Mouse (Mus musculus): Measurements from ENCODE around the gene B4galt5. TPM values are rescaled to one million over a fixed set of nuclear protein-coding genes. Genes with fewer than 3 reads are reported as not detected.
A peak's percentile ranks its signal among the peaks of the same experiment; 100 is the strongest.

B4galt5 gene
- total RNA-seq, 2 experiments from 2014 or later: 10.0 to 13.5 TPM

DNA sequence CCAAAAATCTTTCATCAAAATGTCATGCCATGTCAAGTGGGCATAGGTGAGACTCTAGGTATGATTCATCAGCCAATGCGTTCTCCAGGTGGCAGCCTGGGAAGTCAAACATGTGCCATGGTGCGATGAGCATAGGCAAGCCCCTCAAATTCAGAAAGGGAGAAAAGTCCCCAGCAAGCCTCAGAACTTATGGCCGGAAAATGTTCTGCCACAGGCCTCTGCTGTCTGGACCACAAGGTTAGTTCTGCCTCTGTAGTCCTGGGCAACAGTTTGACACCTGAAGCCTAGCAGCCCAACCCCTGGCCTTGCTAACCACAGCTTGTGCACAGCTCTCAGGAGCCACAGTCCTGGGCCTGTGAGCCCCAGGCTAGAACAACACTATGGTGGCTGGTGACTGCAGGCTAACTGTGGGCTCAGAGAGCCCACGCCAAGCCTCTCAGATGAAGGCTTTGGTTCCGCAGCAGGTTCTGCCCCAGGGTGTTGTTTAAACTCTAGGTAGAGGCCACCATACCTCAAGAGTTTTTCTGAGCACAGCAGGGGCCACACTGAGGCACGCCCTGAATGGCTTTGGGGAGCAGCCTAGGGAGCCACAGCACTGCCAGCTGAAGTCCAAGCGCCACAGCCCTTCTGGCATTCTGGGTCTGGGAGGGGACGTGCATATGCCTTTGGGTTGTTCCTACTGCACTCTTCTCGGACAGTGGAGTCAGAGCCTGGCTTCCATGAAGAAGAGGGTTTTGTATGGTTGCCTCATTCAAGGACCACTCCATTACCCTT lies 14.5 kb upstream of the B4galt5 start:
- intact Hi-C loops (cut with DNase I): no loop called here
- no peak for DNase-seq

DNA sequence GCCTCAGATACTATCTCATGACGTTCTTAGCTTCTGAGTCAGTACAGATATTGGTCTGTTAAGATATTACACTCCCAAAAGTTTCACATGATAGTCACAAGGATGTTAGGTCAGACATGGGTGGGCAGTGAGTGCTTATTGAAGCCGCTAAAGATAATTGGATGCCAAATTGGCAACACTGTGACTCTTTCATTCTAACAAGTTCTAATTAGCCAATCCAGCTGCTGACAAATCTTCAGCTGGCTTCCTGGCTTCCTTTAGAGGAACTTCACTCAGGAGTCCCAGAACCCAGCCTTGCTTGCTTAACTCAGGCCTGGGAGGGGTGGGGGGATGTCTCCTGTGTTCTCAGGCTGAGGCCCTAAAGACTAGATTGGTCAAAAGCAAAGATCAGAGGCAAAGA lies 9.5 kb upstream of the B4galt5 start:
- DNase-seq: peak in 1 of 2 experiments; percentile 45

DNA sequence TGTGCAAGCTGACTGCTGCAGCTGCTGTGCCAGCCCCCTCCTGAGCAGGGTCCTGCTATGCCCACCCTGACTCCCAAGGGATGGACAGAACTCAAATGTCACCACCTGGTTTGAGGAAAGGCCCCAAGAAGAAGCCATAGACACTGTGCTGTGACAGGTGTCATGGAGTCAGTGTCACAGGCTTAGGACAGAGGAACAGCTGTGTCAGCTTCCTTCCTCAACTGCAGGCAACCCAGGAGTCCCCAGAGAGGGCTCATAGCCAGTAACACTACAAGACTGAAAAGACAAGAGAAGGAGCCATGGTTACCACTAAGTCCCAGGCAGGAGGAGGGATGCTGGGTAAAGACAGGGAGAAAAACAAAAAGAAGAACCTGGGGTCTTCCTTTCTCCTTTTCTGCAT lies 7.9 kb upstream of the B4galt5 start:
- no peak for DNase-seq
- intact Hi-C loops (cut with DNase I): no loop called here

More for the DNA sequence above, 9.5 kb upstream of the B4galt5 start:
- intact Hi-C loops (cut with DNase I): no loop called here

DNA sequence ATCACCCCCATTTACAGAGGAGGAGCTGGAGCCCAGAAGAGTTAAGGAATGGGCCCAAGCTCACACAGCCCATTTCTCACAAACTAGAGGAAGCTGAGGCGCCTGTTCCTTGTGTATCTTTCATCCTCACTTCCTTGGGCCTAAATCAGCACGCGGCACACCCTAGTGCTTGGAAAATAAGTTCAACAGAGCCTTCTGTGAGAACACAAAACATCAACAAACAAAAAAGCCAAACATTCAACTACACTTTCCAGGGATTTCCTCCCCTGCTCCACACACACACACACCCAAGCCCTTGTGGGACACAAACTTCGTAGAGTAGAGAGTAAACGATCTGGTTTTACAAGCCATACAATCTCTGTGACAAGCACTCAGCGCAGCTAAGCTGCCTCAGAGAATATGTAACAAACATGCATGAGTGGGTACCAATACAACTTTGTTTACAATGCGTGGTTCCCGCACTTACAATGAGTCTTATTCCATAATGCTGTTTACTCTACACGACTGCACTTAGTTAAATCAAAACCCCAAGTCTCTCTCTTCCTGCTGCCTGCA lies 5.7 kb upstream of the B4galt5 start:
- no peak for DNase-seq
- intact Hi-C loops (cut with DNase I): loop anchor here (2.0 kb wide), 1 partner anchor 26 kb away; no protein-coding TSS in a partner anchor

DNA sequence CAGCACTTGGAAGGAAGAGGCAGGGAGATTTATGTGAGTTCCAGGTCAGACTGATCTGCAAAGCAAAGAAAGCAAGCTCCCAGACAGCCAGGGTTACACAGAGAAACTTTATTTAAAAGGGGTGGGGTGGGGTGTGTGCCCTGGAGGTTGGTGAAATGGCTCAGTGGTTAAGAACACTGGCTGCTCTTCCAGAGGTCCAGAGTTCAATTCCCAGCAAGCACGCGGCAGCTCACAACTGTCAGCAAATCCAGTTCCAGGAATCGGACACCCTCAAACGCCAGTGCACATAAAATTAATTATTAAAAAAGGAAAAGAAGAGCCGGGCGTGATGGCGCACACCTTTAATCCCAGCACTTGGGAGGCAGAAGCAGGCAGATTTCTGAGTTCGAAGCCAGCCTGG lies 5.1 kb upstream of the B4galt5 start:
- intact Hi-C loops (cut with DNase I): loop anchor here (2.0 kb wide), 1 partner anchor 27 kb away; no protein-coding TSS in a partner anchor
- DNase-seq: no peak

DNA sequence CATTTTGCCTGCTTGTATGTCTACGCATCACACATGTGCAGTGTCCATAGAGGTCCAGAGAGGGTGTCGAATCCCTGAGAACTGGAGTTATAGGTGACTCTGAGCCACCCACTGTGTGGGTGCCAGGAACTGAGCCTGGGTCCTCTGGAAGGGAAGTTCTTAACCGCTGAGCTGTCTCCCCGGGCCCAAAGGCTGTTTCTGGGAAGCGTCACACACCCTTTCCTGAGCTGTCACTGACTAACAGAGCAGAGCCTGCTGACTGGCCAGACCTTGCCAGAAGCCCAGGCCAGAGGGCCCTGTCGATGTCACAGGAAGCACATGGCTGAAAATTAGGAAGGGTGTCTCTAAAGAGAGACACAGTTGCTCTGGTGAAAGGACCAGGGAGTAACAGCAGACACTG lies 3.5 kb upstream of the B4galt5 start:
- intact Hi-C loops (cut with DNase I): no loop called here
- peak in 1 of 2 experiments; percentile 38 for DNase-seq

DNA sequence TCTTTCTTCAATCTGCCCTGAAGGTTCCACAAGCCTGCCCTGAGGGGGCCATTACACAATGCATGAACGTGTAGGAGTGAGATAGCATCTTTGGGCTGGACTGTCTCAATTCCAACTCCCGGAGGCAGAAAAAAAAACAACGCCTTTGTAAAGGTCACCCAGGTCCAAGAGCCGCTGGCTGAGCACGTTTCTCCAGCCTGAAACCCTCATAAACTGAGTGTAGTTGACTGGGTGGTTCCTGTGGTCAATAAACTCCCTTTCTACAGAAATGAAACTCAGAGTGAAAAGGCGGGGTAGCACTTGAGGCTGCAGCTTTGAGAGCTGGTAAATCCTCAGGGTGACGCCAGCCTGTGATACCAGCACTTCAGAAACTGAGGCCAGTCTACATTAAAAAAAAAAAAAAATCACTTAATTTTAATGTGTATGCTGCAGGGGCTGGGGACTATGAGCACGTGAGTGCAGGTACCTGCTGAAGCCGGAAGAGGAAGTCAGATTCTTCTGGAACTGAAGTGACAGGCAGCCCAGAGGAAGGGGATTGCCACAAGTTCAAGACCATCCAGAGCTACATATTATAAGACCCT lies 2.5 kb upstream of the B4galt5 start:
- DNase-seq: no peak
- intact Hi-C loops (cut with DNase I): loop anchor here (2.0 kb wide), 1 partner anchor 71 kb away; no protein-coding TSS in a partner anchor

DNA sequence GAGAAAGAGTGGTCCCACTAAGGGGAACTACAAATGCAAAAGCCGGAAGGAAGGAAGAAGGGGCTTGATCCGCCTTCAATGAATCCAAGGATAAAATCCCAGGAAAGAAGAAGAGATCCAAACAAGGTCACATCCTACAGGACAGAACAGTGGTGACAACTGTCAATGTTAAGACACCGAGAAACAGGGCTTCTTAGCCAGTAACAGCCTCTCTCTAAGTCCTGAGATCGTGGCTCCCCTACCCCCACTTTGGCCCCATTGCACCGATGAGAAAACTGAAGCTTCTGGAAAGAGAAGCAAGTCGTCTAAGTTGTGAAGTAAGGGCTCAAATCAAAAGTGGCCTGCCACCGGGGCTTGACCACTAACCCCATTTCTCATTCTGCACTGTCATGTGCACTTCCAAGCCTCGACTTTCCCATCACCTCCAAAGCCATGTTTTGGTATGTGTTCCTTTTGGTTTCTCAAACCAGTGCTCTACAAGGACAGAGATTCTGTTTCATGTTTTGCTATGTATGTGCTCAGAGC lies 1.2 kb upstream of the B4galt5 start:
- intact Hi-C loops (cut with DNase I): loop anchor here (2.0 kb wide), 1 partner anchor 69 kb away; no protein-coding TSS in a partner anchor
- DNase-seq: no peak

DNA sequence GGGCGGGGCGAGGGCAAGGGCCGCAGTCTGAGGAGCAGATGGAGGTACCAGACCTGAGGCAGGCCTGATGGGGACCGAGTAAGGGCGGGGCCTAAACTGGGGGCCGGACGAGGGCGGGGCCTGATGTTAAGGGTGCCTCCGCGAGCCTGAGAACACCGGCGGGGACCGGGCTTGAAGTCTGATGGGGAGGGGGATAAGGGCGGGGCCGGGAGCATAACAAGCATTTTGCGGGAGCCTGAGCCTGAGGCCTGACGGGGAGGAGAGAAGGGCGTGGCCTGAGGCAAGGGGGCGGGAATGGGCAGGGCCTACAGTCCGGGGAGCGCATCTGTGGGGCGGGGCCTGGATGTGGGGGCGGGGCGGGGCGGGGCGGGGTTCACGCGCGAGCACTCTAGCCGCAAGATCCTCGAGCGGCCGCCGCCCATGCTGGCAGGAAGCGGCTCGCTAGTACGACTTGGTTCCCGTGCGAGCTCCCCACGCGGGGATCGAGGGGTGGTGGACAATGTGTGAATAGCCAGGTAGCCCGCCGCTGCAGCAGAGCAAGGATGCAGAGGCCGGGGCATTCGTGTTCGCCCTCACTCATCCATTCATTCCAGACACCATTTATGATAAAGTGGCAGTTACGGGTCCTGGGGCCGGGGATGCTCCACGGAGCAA lies 427 bp upstream of the B4galt5 start:
- intact Hi-C loops (cut with DNase I): no loop called here
- peak; percentile 91 to 93 for DNase-seq

DNA sequence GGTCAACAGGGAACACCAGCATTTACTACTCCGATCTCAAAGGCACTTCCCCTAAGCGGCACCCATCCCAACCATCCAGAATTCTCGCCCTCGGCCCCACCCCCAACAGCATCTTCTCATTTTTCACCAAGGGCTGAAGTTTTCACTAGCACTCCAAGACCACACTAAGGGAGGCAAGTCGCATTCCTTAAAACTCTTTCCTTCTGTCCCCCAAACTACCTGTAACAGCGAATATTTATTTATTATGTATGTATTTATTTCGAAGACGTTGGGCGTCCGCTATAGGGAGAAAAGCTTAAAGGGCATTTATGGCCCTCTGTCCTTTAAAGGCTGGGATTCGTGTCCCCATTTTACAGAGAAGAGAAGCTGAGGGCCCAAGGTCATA lies 1.0 kb downstream of the B4galt5 start:
- peak; percentile 47 to 51 for DNase-seq
- intact Hi-C loops (cut with DNase I): loop anchor here (1.0 kb wide), 1 partner anchor 72 kb away; no protein-coding TSS in a partner anchor

DNA sequence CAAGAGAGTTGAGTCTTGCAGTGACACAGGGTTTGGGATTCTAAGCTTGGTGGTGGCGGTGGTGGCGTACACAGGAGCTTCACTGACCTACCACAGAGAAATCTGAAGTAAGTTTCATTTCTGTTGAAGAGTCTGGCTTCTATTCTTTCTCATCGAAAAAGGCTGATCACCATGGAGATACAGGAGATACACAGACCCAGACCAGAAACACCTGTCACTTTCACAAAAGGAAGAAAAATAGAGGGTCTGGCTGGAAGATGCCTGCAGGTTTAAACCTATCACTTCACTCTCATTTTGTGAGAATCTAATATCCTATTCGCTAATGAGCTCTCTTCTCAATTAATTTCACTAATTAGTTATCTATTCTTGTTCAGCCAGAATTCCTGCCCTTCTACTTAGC lies 1.6 kb downstream of the B4galt5 start:
- intact Hi-C loops (cut with DNase I): no loop called here

DNA sequence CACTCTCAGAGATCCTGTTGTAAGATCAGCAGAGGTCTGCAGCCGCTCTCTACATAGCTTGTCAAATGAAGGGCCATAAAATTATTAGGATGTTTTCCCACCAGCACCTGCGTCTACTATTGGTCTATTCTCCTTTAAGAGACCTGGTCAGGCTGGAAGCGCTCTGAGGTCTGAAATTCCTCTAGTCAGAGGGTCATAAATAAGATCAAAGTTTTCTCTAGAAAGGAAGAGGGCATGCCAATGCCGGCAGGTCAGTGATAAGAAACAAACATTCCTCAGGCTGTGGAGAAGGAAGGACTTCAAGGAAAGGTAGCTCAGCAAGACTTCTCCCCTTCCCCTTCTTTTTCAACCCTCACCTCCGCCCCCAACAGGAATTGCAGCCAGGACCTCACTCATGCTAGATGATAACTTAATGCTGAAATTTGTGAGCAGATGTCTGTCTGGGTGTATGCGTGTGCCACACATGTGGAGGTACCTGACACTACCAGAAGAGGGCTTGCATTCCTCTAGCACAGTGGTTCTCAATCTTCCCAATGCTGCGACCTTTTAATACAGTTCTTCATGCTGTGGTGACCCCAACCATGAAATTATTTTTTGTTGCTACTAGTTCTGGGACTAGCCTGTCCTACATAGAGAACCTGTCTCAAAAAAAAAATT lies 3.3 kb downstream of the B4galt5 start:
- DNase-seq: no peak
- intact Hi-C loops (cut with DNase I): no loop called here

More for the DNA sequence above, 1.6 kb downstream of the B4galt5 start:
- no peak for DNase-seq

DNA sequence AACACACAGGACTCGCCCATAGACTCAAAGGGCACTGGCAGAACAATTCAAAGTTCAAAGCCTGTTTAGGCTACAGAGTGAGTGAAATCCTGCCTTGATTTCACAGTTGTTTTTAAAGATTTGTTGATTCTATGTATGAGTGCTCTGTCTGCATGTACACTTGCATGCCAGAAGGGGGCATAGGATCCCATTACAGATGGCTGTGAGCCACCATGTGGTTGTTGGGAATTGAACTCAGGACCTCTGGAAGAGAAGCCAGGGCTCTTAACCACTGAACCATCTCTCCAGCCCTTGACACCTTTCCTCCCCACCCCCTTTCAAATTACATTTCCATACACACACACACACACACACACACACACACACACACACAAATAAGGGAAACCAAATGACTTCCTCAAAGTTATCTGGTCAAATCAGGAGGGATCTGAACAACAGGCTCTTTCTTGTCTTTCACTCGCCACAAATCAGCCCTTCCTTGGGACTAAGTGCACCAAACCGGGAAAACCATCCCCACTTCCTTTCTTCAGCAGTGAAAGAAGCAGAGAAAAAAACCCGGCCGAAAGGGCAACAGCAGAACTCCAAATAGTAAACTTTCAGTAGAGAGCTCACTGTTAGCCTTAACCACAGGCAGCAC lies 4.0 kb downstream of the B4galt5 start:
- intact Hi-C loops (cut with DNase I): no loop called here
- DNase-seq: no peak

DNA sequence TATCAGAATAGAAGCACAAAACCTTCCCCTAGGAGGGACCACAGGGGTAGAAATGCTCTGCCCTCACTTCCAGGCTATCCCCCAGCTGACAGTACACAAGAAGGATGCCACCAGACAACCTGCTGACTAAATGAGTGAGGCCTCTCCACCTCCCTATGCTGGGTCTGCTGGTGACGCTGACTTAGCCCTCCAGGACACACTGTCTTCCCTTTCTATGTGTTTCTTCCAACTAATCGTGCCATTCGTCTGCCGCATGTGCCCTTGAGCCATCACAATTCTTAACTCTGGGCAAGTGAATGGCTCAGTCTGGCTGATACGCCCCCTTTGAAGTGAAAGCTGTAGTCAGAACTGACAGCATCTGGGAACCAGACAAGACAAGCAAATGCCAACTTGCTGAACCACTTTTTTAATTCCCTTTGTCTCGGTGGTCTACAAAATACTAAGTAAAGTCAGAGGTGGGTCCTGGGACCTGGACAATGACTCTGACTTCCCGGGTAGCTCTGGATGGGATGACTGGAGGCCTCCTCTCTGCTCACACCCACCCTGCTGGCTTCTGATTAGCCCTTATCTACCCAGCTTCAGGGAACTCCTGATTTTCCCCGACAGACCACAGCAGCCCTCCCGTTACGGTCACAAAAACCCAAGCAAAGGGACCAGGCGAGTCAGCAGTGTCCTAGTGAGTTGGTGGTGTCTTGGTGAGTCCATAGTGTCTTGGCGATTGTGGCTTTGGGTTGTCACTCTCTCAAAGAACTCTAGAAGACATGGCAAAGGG lies 5.4 kb downstream of the B4galt5 start:
- no peak for DNase-seq

DNA sequence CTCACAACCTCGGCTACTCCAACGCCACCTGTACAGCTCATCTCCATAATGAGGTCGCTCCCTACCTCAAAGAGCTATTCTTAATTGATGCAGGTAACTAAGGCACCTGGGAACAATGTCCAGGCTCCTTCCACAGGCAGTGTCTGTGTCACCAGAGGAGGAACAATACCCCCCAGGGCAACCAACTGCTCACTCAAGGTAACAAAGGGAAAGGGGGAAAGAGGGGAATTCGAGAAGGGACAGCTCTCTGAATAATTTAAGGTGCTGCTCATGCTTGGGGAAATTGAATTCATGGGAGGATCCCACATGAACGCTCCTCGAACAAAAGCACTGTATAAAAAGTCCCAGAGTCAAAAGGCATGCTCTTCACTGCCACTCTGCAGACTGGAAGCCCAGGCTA lies 6.1 kb downstream of the B4galt5 start:
- intact Hi-C loops (cut with DNase I): no loop called here
- no peak for DNase-seq

More for the DNA sequence above, 5.4 kb downstream of the B4galt5 start:
- intact Hi-C loops (cut with DNase I): no loop called here

DNA sequence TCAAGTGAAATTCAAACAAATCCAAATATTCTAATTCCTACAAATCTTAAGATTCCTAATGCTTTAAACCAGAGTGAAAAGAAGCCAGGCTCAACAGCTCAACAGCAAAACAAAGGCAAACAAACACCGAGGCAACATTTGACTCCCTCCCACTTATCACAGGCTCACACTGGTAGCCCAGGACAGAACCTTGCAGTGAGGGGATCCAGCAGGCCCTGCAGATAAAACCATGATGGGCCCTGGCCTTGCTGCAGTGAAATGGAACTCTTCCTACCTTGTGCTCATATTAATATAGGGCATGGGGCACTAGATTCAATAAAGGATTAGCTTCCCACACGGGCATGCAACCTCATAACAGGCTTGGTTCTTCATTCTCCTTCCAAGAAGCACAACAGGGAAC lies 11.4 kb downstream of the B4galt5 start:
- intact Hi-C loops (cut with DNase I): no loop called here
- DNase-seq: no peak

DNA sequence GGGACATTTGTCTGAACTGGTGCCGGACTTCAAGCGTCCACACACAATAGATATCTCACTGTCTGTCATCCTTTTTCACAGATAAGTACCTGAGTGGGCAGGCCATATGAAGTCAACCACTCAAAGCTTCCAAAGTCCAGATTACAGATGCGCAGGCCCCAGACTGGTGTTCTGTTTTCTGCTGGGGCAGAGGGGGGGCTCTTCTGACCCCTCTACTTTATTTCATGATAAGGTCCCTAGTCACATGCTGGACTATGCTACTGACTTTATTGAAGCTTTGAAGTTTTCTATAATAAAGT lies 11.8 kb downstream of the B4galt5 start:
- DNase-seq: no peak
- intact Hi-C loops (cut with DNase I): no loop called here

DNA sequence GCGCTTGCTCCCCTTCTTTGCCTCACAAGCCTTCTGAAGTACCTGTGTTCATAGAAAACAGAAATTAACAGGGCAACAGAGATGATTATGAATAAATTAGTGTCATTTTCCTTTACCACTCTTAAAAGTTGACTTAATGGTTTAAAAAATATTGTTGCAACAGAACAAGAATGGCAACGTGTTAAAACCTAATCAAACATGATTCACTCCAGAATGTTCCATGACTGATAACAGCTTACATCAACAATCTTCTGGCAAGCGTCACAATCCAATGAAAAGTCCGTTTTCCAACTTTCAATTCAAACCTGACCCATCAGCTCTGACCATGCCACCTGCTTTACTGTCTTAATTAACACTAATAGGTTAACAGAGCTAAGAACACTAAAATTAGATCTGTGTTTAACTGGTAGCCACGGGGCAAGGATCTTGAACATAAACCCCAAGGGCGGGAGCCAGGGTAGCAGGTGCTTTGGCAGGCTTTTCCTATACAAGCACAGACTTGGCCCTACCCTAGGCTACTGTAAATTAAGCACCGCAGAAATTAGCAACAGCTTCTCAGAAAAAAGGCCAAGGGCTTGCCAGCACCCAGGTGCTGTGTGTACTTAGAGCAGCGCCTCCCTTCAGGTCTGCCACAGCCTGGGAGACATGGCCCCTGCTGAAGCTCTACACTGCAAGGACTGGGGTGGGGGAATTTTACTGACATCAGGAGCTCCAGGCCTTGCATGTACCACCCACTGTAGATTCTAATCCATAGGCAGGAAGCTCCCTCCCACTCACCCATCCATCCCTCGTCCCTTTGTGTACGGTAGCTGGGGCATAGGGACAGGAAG lies 12.4 kb downstream of the B4galt5 start:
- no peak for DNase-seq
- intact Hi-C loops (cut with DNase I): no loop called here

DNA sequence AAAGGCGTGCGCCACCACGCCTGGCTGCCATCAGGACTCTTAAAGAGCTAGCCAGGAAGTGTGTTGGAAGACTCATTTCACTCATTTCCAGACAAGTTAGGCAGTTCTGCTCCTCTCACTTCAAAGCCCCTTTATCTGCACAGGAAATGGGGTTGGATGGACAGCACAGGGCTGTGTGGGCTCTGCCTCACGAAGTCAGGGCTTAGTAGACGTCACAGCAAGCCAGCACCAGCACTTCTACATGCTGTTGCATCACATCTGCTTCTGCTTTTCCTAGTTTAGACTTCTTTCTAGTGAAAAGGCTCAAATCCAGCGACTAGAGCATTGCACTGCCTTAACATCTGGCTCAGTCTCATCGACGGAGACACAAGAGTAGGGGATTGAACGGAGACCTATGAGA lies 13.9 kb downstream of the B4galt5 start:
- intact Hi-C loops (cut with DNase I): no loop called here
- DNase-seq: no peak
